Mouse (Mus musculus) limb, embryonic 13.5 days (tissue): ENCODE measurements around the gene Spock3. TPM values are rescaled to one million over a fixed set of nuclear protein-coding genes. Genes with fewer than 3 reads are reported as not detected.
"Not testable (repeated sequence)": the region's sequence is repeated elsewhere in the genome, so short reads cannot be mapped to it uniquely, and the experiment has no call there.

Experiments used
- ATAC-seq: fragments of 200-750 bp; cut with Nextera tagmentation; 2 replicates; pipeline ENCODE4 v1.8.0; 2017; ENCODE audit warnings: low read depth, moderate number of reproducible peaks, moderate TSS enrichment; ENCODE audit not compliant: low FRiP score
- H3K27ac ChIP-seq: fragments of 300-500 bp; sonication (generic); 2 replicates; pipeline ENCODE4 v1.5.1; 2015; ENCODE audit warnings: inconsistent platforms, mild to moderate bottlenecking, moderate library complexity
- H3K27me3 ChIP-seq: fragments of 300-500 bp; sonication (generic); 2 replicates; pipeline ENCODE4 v1.6.1; 2015; ENCODE audit warnings: mild to moderate bottlenecking, inconsistent platforms
- H3K36me3 ChIP-seq: fragments of 300-500 bp; sonication (generic); 2 replicates; pipeline ENCODE4 v1.6.1; 2015; ENCODE audit warnings: inconsistent platforms, mild to moderate bottlenecking, moderate library complexity
- H3K4me1 ChIP-seq: fragments of 300-500 bp; sonication (generic); 2 replicates; pipeline ENCODE4 v1.6.1; 2015; ENCODE audit warnings: inconsistent platforms
- H3K4me2 ChIP-seq: fragments of 300-500 bp; sonication (generic); replicated peaks from 2 replicates; pipeline ENCODE4 v1.6.1; 2015; ENCODE audit warnings: inconsistent platforms, mild to moderate bottlenecking, moderate library complexity
- H3K4me3 ChIP-seq: fragments of 300-500 bp; sonication (generic); 2 replicates; pipeline ENCODE4 v1.5.1; 2015; ENCODE audit warnings: moderate library complexity, mild to moderate bottlenecking, inconsistent platforms
- H3K9ac ChIP-seq: fragments of 300-500 bp; sonication (generic); 2 replicates; pipeline ENCODE4 v1.6.1; 2015; ENCODE audit warnings: mild to moderate bottlenecking, inconsistent platforms
- H3K9me3 ChIP-seq: fragments of 300-500 bp; sonication (generic); 2 replicates; pipeline ENCODE4 v1.6.1; 2016; ENCODE audit warnings: inconsistent platforms
- WGBS: fragments of 180-500 bp; shearing (Covaris S2); methylation state at CpG from one replicate; pipeline ENCODE4 v1.1.7; 2015; 5-methylcytosine and 5-hydroxymethylcytosine counted together
- polyA plus RNA-seq: library from polyadenylated mRNA; unstranded; fragments of >200 nt; fragmentation: Nextera tagmentation; extraction: Ambion mirVana; gene quantifications from 2 replicates; pipeline ENCODE4 v1.2.1, GENCODE M21; 2015

Spock3 gene
- 15.4 and 16.5 TPM in 2 replicates for polyA plus RNA-seq

DNA sequence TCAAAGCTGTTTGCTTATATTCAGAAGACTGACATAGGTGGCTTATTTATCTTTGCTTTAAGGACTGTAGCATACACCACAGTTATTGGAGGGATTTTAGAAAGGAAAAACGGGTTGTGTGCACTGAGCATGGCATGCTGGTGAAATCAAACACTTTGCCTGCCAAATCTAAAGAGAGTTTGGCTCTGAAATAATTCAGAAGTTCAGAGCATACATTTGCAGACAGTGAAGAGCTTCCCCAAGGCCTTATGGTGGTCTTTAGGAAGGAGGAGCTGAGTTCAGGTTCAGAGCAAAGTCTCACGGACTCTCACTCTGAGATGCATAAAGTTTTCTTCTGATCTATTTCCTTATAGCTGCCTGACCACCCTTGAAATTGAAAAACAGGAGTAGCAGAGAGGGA, at the start of gene Spock3:
Spock3 (plus strand) TSS at position 301 of the 400 bp plus-strand sequence.
- Histone ChIP-seq H3K9me3 (no peaks in the 10 kb centered on the region), H3K4me3 (peak within 1 kb of the TSS; percentile 64), H3K36me3 (no peaks in the 10 kb centered on the region), H3K27me3 (no peaks in the 10 kb centered on the region; the same call in 1 of the 2 replicates), H3K9ac (peak within 1 kb of the TSS; percentile 74), H3K27ac (no peak within 1 kb of the TSS), H3K4me2 (peak within 1 kb of the TSS; percentile 95), H3K4me1 (peaks cover 9% of the 10 kb centered on the region; the same call in 1 of the 2 replicates)
- peak; percentile 5; the same call in 1 of the 2 replicates for ATAC-seq
- 35% methylated on average over 2 of the region's 2 CpGs for WGBS

DNA sequence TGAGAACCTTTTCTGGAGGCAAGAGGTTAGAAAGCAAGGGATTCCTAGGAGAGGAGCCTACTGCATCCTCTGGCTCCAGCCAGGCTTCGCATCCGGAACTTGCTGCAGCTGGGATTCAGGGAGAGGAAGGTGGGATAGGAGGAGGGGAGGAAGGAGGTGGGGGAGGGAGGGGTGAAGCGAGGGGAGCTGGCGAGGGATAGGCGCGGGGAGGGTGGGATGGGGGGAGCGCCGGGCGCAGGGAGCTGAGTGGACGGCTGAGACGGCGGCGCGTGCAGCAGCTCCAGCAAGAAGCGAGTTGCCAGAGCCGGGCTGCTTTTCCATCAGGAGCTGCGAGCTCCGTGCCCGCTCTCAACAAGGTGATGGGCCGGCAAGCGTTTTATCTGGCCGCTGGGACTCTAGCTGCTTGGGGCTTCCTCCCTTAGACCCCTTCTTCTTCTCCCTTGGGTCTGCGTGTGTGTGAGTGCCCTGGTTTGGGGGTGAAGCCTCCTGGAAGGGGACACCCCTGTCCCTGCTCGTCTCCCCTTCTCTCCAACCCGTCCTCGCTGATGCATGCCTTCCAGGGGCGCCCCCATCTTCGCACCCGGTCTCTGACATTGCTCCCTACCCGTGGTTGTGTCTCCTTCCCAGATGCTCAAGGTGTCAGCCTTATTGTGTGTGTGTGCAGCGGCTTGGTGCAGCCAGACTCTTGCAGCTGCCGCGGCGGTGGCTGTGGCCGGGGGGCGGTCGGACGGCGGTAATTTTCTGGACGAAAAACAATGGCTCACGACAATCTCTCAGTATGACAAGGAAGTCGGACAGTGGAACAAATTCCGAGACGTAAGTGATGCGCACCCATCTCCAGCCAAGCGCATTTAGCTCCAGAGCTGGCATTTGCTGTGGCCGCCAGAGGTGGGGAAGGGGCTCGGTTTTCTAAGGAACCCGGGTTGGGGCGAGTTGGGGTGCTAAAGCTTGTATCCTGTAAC, 645 bp downstream of the Spock3 start:
- Histone ChIP-seq H3K4me3 (peak overlapping the region; percentile 64), H3K27me3 (no peaks in the 10 kb centered on the region; the same call in 1 of the 2 replicates), H3K4me2 (peak overlapping the region; percentile 95), H3K4me1 (peaks cover 9% of the 10 kb centered on the region; the same call in 1 of the 2 replicates), H3K36me3 (no peaks in the 10 kb centered on the region), H3K27ac (no peak overlapping the region), H3K9ac (peak overlapping the region; percentile 74), H3K9me3 (no peaks in the 10 kb centered on the region)
- ATAC-seq: peak; percentile 89
- under 1% methylated on average over 50 of the region's 50 CpGs for WGBS

DNA sequence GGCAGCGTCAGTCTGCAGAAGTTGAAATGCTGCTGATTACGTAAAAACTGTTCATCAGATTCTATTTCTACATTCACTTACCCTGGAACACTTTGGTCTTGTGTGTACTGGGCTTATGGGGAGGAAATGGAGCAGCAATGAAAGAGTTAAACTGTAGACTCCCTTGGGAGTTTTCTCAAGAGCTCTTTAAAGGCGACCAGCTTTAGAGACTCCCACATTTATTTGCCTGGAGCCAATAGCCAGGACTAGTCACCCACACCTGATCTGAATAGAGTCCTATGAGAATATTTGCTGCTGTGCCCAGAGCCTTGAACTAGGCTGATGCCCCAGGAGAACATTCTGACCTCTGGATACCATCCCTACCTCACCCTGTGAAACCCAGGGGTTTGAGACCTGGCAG, 1.7 kb downstream of the Spock3 start:
- no peaks in the 10 kb centered on the region; the same call in 1 of the 2 replicates for H3K27me3 ChIP-seq
- no peak for ATAC-seq
- WGBS: 8% methylated on average over 3 of the region's 3 CpGs

DNA sequence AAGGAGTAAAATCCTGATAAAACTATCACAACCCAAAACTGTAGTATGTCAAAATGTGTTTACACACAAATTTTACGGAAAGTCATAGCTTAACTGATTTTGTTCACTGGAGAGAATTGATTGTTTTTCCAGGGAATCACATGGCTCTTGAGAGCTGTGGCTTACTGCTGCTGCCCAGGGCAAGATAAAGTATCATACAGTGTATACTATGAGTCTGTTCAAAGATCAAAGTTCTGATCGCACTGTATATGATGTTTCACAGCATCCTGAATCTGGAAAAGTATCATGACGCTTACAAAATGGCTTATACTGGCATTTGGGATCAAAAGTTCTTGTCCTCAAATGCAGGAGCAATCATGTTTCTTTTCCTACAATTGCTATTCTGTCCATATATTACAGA, 11.8 kb downstream of the Spock3 start:
- H3K4me2 ChIP-seq: no peak overlapping the region
- no peaks in the 10 kb centered on the region for H3K36me3 ChIP-seq
- WGBS: 89% methylated on average over 3 of the region's 3 CpGs
- ATAC-seq: no peak
- H3K27ac ChIP-seq: no peak overlapping the region
- H3K27me3 ChIP-seq: no peaks in the 10 kb centered on the region
- no peaks in the 10 kb centered on the region for H3K4me1 ChIP-seq
- H3K4me3 ChIP-seq: no peak overlapping the region
- no peaks in the 10 kb centered on the region for H3K9me3 ChIP-seq
- no peak overlapping the region for H3K9ac ChIP-seq

More for the DNA sequence above, 1.7 kb downstream of the Spock3 start:
- Histone ChIP-seq H3K4me1 (peaks cover 9% of the 10 kb centered on the region; the same call in 1 of the 2 replicates), H3K36me3 (no peaks in the 10 kb centered on the region), H3K9ac (no peak overlapping the region), H3K4me2 (peak overlapping the region; percentile 95), H3K9me3 (no peaks in the 10 kb centered on the region), H3K27ac (no peak overlapping the region), H3K4me3 (peak overlapping the region; percentile 64)

DNA sequence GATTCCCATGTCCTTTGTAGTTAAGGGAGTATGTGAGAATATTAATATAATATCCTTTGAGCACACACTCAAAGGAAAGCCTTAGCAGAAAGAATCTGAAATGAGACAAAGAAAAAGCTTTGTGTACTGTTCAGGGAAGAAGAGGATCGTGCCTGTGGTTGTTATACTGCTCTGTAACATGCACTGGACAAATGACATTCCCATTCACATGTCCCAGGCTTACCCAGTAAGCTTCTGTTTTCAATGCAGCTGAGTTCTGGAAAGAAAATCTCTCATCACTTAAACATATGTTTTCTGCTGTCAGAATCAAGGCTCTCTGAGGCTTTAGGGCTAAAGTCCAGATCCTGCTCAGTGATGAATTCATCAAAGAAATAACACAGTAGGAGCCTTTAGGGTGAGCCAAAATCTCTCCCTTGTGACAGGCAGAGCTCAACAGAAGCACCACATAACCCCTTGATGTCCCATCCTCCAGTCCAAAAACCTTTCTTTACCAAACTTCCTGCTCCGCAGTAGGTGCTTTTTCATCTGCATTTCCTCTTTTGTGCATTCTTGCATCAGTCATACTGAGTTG, 19.1 kb downstream of the Spock3 start:
- Histone ChIP-seq H3K4me2 (no peak overlapping the region), H3K4me3 (no peak overlapping the region), H3K9ac (no peak overlapping the region), H3K36me3 (no peaks in the 10 kb centered on the region), H3K9me3 (no peaks in the 10 kb centered on the region), H3K27ac (no peak overlapping the region), H3K4me1 (no peaks in the 10 kb centered on the region), H3K27me3 (no peaks in the 10 kb centered on the region)
- peak; percentile 44; the same call in 1 of the 2 replicates for ATAC-seq
- WGBS: 74% methylated on average over 2 of the region's 2 CpGs

DNA sequence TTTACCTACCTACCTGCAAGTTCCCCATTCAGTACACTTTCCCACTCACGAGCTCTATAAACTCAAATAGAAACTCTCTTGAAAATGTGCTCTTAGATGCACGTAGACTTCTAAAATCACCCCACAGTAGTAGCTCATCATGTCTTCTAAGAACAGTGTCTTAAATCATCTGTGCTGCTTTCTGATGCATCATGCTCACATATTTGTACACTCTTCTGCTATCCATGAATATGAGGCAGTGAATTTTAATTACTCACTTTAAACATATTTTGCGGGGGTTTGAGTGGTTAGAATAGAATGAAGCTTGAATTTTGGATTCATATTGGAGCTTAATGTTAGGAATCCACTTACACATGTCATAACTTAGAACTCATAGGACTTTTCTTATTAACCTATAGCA, 138.2 kb downstream of the Spock3 start:
- Histone ChIP-seq H3K4me2 (no peak overlapping the region), H3K36me3 (no peaks in the 10 kb centered on the region), H3K9ac (no peak overlapping the region), H3K4me3 (no peak overlapping the region), H3K4me1 (no peaks in the 10 kb centered on the region), H3K27ac (no peak overlapping the region), H3K27me3 (no peaks in the 10 kb centered on the region), H3K9me3 (no peaks in the 10 kb centered on the region)
- WGBS: 77% methylated on average over 3 of the region's 3 CpGs
- ATAC-seq: no peak

DNA sequence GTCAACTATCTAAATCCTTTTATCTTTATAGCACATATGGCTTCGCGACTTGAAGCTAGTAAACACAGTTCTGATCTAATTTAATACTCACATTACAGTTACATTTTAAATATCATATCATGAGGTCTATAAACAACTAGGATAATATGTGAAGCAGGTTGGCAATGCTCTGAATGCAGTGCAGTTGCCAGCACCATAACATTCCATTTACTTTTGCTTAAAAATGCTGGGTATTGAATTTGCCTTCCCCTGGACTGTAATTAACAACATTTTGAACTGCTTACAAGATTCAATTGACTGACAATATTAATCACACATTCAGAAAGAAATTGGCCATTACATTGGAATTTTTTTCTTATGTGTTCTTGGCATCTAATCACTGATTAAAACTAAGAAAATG, 147.4 kb downstream of the Spock3 start:
- no peak for ATAC-seq
- Histone ChIP-seq H3K27ac (no peak overlapping the region), H3K4me1 (no peaks in the 10 kb centered on the region), H3K36me3 (no peaks in the 10 kb centered on the region), H3K9ac (no peak overlapping the region), H3K4me2 (no peak overlapping the region), H3K9me3 (no peaks in the 10 kb centered on the region), H3K27me3 (no peaks in the 10 kb centered on the region; the same call in 1 of the 2 replicates), H3K4me3 (no peak overlapping the region)
- 76% methylated on average over 2 of the region's 2 CpGs for WGBS

DNA sequence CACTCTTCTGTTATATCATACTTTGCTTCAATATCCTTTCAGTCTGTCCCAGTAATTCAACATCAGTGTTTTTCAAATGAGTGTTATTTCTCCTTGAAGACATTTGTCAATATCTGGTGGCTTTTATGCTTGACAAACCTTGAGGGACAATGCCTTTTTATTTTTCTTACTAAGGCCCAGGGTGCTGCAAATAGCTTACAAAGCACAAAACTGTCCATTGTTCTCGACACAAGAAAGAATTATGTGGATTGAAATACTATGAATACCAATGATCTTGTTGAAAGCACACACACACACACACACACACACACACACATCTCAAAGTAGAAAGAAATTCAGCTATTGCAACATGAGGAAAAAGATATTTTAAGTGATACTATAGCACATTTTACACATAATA, 159.0 kb downstream of the Spock3 start:
- H3K9ac ChIP-seq: no peak overlapping the region
- H3K4me2 ChIP-seq: no peak overlapping the region
- H3K27me3 ChIP-seq: no peaks in the 10 kb centered on the region
- H3K4me1 ChIP-seq: no peaks in the 10 kb centered on the region
- H3K36me3 ChIP-seq: no peaks in the 10 kb centered on the region
- no peak for ATAC-seq
- 72% methylated on average over 1 of the region's 1 CpGs for WGBS
- H3K9me3 ChIP-seq: no peaks in the 10 kb centered on the region
- H3K27ac ChIP-seq: no peak overlapping the region
- no peak overlapping the region for H3K4me3 ChIP-seq

DNA sequence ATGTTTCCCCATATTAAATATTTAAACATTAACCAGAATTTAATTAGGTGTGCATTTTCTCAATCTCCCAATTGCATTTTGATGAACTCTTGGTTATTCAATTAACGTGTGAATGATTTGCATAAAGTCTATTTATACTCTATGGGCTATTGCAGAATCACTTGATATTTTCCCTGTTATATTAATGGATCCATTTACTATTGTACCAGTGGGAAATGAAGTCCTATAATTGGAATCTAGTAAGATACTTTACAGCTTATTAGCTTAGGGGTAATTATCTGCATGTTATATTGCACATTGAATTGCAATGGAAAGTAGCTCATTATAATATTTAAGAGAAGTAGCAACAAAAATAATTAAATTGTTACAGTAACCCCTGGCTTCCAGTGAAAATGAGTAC, 162.1 kb downstream of the Spock3 start:
- Histone ChIP-seq H3K4me1 (no peaks in the 10 kb centered on the region), H3K27ac (no peak overlapping the region), H3K9me3 (no peaks in the 10 kb centered on the region), H3K4me3 (no peak overlapping the region), H3K27me3 (no peaks in the 10 kb centered on the region), H3K9ac (no peak overlapping the region), H3K36me3 (no peaks in the 10 kb centered on the region), H3K4me2 (no peak overlapping the region)
- no peak for ATAC-seq
- WGBS: 64% methylated on average over 1 of the region's 1 CpGs

DNA sequence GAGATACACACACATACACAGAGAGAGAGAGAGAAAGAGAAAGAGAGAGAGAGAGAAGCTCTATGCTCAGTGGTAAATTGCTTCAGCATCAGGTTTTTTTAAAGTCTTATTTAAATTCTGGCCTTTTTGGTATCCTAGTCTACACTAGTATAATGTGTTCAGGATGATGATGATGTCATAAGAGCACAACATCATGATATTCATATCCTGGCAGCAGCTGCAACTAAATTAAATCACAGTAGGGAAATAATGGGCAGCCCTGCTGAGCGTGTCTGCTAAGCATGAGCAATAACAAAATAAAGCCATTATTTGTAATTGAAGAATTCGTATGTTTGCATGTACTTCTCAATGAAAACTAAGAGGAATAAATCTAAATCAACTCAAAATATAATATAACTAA, 169.7 kb downstream of the Spock3 start:
- H3K4me2 ChIP-seq: no peak overlapping the region
- no peak overlapping the region for H3K27ac ChIP-seq
- H3K4me1 ChIP-seq: no peaks in the 10 kb centered on the region
- H3K9ac ChIP-seq: no peak overlapping the region
- H3K36me3 ChIP-seq: no peaks in the 10 kb centered on the region
- no peak for ATAC-seq
- WGBS: 59% methylated on average over 2 of the region's 2 CpGs
- no peaks in the 10 kb centered on the region for H3K9me3 ChIP-seq
- no peak overlapping the region for H3K4me3 ChIP-seq
- no peaks in the 10 kb centered on the region for H3K27me3 ChIP-seq

DNA sequence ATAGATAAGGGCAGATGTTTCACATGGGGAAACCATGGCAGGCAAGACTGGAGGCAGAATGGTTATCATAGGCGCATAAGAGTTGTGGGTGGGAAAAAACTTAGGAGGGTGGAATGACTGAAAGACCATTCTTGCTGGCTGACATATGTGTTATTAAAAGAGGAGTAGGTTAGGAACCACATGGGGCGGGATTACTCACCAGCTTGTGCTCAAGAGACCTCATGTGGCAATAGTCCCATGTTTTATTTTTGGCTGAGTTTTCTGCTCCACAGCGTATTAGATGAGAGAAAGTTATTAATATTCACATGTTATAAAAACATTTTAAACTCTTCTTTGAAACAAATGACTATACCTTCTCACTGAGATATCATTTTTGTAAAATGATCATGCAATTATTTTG, 184.6 kb downstream of the Spock3 start:
- H3K36me3 ChIP-seq: no peaks in the 10 kb centered on the region
- no peaks in the 10 kb centered on the region for H3K9me3 ChIP-seq
- H3K27ac ChIP-seq: no peak overlapping the region
- H3K9ac ChIP-seq: no peak overlapping the region
- WGBS: 92% methylated on average over 3 of the region's 3 CpGs
- no peaks in the 10 kb centered on the region for H3K27me3 ChIP-seq
- no peak for ATAC-seq
- no peaks in the 10 kb centered on the region for H3K4me1 ChIP-seq
- no peak overlapping the region for H3K4me3 ChIP-seq
- no peak overlapping the region for H3K4me2 ChIP-seq

DNA sequence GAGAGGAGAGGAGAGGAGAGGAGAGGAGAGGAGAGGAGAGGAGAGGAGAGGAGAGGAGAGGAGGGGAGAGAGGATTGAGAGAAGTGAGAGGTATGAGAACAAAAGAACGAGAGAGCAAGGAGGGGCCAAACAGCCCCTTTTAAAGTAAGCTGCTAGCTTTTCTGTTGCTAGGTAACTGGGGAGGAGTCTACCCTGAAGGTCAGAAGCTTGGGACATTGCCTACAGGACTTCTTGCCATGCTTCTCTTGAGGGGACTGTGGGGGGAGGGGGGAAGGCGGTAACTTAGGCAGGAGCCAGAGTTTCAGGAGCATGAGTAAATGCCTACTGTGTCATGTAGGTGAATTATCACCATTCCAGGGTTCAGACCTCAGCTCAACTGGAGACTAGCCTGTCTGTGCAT, 213.1 kb downstream of the Spock3 start:
- not testable (repeated sequence) for H3K27me3 ChIP-seq, H3K9ac ChIP-seq, H3K4me3 ChIP-seq, H3K36me3 ChIP-seq, H3K27ac ChIP-seq, H3K4me2 ChIP-seq, H3K4me1 ChIP-seq, ATAC-seq, H3K9me3 ChIP-seq
- 58% methylated on average over 2 of the region's 2 CpGs for WGBS
